Mouse (Mus musculus): ENCODE results near the gene Tmem97.
A peak's percentile ranks its signal among the peaks of the same experiment; 100 is the strongest.
"Not testable (repeated sequence)": the region's sequence is repeated elsewhere in the genome, so short reads cannot be mapped to it uniquely, and the experiment has no call there.

Tmem97 gene

DNA sequence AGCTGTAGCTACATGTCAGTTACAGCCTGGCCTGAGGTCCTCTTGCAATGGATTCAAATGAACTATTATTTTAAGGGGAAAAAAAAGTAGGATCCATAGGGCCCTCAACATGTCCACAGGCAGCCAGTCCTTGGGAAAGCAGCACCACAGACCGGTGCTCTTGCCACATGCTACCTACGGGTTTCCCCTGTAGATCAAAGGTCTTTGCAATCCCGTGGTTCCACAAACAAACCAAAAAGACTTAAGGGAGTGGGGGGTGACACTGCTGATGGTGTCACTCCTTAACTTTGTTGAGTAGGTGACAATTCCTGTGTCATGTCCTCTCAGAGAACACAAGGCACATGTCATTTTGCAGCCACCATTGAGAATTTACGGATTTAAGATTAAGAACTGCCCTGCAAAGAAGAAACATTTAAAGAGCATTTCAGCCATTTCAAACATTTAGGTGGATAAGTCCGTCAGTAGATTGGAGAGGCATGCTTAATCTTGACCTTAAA lies 1.0 kb downstream of the Tmem97 start:
- DNase-seq (ENCODE audit: low read depth), result peak; percentile 42

DNA sequence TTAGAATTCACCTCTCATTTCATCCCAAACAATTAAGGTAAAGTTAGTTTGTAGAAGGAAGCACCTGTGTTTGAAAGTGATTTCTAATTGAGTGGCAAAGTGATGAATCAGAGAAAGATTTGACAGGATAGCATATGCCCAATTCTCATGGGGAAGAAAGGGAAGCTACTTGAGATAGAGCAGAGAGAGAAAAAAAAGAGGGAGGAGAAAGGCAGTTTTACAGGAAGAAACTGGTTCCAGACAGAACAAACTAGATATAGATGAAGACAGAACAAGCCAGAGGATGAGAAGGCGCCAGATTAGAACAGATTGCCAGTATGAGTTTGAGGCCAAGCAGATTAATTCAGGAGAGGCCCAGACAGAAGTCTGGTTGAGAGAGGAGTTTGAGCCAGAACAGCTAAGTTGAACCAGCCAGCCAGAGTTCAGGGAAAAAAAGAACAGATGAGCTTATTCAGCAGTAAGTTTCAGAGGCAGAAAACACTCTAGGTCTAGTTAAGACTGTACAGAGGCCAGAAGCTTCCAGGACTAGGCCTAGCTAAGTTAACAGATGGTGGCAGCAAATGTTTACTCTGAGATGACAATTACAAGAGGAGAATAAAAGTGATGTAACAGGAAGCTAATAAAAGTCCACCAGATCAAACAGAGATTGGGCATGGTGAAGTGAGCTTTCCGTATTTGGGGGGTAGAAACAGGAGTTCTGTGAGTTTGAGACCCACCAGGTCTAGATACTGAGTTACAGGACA lies 2.7 kb downstream of the Tmem97 start:
- DNase-seq (ENCODE audit: low read depth), result no peak

DNA sequence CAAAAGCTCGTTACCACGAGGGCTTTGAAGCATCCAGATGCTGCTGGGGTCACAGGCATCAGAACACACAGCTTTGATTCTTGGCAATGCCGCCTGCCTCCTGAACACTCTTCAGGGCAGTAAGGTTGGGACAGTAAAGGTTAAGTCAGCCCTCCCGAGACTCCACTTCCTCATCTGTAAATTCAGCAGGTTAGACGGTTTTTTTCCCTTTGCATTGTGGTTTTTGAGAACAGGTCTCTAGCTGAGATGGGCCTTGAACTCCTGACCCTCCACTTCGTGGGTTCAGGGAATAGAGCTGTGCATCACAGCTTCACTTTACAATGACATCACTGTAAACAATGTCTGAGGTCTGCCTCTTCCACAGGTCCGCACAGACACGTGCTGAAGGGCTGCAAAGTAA lies 5.4 kb downstream of the Tmem97 start:
- DNase-seq (ENCODE audit: low read depth), result no peak

DNA sequence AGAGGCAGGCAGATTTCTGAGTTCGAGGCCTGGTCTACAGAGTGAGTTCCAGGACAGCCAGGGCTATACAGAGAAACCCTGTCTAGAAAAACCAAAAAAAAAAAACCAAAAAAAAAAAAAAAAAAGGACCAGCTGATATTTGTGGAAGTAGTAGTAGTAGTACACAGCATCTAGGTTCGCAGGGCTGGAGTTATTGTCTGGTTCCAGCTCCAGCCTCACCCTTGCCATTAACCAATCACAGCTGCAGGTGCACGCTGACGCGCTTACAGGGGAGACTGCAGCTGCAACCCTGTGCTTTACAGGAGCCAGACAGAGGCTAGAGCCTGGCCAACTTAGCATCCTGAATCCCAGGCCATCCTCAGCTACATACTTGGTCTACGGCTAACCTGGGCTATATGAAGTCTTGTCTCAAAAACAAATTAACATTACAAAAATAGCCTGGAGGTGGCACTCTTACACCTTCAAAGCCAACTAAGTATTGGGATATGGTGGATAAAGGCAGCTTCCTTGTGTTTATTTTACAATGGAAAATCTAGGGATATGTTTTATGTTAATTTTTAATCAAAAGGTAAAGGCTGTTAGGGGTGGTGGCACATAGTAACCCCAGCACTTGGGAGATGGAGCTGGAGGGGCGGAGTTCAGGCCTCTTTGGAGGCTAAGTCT lies 6.0 kb downstream of the Tmem97 start:
- DNase-seq (ENCODE audit: low read depth), result no peak

DNA sequence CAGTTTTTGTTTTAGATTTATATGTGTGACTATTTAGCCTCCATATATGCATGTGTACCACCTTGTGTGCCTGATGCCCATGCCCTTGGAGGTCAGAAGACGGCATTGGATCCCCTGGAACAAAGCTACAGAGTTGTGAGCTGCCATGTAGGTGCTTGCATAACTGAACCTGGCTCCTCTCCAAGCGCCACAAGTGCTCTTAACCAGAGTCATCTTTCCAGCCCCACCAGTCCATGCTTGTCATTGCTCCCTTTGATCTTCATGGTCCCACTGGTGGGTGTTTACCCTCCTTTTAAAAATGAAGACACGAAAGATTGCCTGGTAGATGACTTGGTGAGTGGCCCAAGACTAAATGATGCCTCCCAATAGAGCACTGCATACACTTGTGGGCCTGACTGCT lies 10.2 kb downstream of the Tmem97 start:
- no peak for DNase-seq (ENCODE audit: low read depth)

DNA sequence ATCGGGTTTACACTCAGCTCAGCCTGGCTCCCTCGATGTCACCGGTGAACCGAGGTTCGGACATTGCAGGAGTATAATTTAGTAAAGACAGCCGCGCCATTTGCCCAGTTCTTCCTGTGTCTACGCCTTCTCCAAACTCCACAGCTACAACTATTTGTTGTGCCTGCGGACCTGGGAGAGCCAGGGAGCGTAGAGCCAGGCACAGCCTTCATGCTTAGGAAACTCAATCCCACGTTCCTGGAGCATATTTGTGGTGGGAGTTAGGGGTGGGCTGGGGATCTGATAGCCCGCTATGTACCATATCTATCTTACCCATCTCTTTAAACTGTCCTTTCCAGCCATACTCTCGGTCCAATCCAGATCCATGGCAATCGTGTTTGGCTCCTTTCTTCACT lies 13.9 kb downstream of the Tmem97 start:
- DNase-seq (ENCODE audit: low read depth), result peak; percentile 30

DNA sequence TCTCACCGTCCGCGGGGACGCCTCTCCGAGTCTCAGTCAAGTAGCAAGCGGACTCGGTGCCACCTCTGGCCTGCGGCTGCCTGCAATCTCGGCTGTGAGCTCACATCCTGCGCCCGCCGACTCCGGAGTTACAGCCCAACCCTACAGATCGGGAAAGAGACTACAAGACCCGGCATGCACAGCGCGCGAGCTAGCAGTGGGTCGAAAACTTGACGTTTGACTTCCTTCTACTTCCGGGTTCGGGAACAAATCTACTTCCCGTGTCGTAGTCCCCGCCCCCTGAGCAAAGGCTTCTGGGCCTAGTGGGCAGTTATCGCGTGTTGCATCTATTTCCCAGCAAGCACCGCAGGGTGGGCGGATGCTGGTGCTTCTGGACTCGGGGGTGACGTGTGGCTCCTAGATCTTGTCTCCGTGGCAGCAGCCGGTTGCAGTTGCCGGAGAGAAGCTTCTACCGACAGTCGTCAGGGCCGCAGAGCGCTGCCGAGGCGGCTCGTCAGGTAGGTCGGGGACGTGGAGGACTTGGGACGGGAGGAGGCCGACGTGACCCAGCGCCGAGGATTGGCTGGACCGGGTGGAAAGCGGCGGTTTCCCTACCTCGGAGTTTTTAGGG lies 14.4 kb downstream of the Tmem97 start, which contains the start of the genes Tnfaip1 and Ift20:
Gene Tnfaip1 (minus strand): TSS at position 253 of the 610 bp plus-strand sequence.
Gene Ift20 (plus strand): TSS at position 282 of the 610 bp plus-strand sequence.
- DNase-seq (ENCODE audit: low read depth), result peak; percentile 98

DNA sequence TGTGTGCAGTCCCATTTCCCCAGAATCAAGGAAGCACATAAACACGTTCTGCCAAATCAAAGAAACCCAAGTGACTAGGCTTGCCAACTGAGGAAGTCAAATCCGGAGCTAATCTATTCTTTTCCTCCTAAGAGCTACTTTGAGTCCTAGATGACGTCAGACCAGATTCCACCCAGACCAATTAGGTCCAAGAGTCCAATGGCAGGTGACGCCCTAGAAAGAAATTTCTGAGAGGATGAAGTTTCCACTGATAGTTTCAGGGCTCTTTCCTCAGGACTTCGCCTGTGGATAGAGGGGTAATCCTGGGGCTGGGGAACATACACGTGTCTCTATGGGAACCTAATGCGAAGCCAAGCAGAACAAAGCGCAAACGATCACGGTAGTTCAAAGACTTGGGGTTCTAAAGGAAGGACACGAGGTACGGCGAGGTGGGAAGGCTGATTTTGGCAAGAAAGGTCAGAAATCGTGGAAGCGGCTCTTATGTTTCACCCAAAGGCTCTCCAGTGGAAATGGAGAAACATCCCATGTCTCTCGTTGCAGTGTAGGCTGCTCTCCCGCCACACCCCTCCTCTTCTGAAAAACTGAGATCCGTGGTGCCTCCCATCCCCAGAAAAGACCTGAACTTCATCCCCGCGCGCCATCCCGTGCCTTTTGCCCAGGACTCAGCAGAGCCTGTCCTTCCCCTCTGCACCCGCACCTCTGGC lies 15.0 kb downstream of the Tmem97 start:
- DNase-seq (ENCODE audit: low read depth), result no peak

DNA sequence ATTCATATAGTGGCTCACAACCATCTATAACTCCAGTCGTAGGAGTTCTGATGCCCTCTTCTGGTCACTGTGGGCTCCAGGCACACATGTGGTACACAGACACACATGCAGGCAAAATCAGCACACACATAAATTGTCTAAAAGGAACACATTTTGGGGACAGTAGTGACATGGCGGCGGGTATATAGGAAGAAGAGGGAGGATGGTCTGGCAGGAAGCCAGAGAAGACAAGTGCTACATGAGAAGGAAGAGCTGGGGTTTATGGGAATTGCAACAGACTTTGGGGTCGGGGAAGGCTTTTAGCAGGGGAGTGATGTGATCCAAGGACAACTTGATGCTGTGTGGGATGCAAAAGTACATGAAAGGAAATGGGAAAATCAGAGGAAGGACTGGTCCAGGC lies 16.1 kb downstream of the Tmem97 start:
- peak; percentile 18 for DNase-seq (ENCODE audit: low read depth)

DNA sequence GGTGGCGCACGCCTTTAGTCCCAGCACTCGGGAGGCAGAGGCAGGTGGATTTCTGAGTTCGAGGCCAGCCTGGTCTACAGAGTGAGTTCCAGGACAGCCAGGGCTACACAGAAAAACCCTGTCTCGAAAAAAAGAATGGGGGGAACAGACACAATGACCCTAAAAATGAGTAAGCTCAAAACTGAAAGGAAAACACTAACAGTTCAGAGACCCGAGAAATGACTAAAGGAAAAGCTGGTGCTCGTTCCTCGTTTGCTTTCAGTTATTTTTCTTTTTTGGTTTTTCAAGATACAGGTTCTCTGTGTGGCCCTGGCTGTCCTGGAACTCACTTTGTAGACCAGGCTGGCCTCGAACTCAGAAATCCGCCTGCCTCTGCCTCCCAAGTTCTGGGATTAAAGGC lies 19.1 kb downstream of the Tmem97 start:
- DNase-seq (ENCODE audit: low read depth), result not testable (repeated sequence)

DNA sequence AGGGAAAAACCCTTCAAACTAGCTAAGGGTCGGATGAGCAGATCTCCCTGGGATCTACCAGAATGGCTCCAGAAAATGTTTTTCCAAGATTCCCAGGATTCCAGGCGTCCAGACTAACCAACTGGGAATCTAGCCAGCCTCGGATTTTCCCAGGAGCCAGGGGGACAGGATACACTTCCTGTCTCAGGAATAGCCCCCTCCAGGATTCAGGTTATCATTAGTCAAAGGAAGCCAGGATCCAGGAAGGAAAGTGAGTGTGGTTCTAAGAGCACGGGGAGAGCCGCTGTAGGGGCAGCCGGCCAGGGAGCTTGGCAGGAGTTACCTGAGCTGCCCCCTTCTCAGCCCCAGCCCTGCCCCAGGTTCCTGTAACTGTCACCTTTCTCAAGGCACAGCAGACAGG lies 19.5 kb downstream of the Tmem97 start:
- DNase-seq (ENCODE audit: low read depth), result no peak

DNA sequence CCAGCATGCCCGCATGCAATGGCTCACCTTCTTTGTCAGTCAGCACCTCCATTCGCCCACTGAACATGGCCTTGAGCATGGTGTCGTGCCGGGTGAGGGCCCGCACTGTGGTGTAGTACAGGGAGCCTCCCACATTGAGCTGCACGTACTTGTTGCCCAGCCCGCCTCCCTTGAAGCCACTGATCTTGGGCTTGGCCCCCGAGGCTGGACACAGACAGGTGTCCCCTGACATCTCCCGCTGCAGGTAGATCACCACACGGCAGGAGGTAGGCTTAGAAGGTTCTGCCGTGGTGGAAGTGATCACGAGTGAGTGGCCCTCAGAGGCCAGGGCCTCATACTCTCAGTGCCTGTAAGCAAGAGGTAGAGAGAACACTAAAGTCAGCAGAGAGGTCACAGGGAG lies 20.6 kb downstream of the Tmem97 start:
- DNase-seq (ENCODE audit: low read depth), result no peak

DNA sequence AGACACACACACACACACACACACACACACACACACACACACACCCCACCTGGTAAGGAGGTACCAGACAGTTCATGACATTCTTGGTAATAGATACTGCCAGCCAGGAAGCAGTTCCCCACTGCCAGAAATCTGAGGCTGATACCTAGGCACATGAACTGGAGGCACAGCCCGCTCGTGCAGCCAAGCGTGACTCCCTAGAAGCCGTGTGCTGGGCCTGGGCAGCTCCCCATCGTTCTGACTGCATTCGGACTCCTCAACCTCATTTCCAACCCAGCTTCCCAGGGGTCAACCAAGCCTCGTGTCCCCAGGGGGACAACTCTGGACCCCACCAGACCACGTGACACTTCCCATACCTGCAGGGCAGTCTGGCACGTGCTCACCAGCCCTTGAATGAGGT lies 21.9 kb downstream of the Tmem97 start:
- DNase-seq (ENCODE audit: low read depth), result no peak

DNA sequence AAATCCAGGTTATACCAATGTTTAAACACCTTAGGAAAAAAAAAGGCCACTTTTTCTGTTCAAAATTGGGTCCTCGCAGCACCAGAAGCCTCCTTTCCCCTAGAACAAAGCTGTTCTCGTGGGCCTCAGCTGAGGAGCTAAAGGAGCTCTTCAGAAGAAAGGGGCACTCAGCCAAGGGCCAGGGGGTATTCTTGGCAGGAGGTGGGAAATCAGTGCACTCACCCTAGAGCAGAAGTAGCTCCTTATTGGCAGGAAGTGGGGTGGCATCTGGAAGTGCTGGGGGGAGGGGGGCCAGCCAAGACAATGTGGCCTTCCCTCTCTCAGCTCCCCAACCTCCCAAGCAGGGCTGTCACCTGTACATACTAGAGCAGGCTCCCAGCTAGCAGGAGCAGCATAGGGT lies 25.7 kb downstream of the Tmem97 start:
- no peak for DNase-seq (ENCODE audit: low read depth)

DNA sequence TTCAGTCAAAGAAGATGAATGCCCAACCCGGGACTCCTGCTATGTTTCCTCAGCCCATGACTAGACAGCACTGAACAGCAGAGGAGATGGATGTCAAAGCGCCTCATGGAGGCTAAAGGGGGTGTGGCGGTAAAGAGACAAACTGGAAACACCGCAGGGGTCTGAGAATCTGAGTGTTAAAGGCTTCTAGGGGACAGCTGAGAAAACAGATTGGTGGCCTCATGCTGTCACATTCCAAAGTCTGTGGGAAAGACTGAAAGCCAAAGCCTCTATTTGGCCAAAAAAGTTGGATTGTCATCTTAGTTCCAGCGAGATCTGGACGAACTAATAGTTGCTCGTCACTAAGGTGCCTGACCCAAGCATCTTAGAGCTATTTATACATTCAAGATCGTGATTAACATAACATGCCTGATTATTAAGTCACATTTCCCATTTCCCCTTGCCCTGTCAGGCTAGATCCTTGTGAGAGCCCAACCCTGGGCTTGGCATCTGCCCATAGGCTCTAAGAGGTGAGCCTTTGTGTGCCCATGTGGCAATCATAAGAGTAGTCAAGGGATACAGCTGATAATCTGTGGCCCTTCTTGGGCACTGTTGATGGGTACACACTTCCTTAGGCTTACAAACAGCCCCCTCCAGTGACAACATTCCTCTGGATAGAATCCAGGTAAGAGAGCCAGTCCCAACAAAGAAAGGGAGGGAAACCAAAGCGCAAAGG lies 27.2 kb downstream of the Tmem97 start:
- no peak for DNase-seq (ENCODE audit: low read depth)

DNA sequence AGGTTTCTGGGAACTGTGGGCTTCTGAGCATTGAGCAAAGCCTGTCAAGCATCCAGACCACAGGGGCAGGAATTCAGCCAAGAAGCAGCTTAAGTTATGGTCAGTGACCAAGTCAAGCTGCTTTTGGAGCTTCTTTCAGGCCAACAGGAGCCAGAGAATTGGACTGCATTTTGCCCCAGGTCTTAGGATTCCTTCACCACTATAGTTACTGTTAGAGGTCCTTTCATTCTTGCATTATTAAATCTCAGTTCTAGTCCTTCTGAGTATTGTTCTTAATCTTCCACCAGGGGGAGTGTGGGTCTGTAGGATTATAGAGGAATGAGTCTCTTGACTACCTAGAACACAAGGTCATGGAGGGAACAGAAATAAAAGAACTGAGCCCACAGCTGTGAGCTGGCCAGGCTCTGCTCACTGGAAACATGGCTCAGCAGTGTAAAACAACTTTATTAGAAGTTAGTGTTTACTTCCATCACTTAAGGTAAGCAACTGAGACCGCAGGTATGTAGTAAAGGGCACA lies 28.0 kb downstream of the Tmem97 start:
- peak; percentile 62 for DNase-seq (ENCODE audit: low read depth)

DNA sequence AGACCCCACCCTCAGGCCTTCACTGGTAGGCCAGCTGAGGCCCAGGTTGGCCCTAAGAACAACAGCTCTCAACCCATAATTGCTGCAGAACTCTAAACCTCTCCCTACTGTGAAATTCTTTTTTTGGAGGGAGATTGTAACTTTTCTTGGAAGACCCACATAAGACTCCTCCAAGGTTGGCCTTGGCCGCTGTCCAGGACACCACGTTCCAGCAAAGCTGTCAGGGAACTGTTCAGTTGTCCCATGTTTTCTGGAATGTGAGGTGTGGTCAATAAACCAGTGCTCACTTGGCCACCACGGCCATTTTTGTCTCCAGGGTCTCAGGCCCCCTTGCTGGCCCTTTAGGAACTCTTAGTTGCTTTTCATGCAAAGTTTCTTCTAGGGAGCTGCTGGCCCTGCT lies 28.7 kb downstream of the Tmem97 start:
- no peak for DNase-seq (ENCODE audit: low read depth)

DNA sequence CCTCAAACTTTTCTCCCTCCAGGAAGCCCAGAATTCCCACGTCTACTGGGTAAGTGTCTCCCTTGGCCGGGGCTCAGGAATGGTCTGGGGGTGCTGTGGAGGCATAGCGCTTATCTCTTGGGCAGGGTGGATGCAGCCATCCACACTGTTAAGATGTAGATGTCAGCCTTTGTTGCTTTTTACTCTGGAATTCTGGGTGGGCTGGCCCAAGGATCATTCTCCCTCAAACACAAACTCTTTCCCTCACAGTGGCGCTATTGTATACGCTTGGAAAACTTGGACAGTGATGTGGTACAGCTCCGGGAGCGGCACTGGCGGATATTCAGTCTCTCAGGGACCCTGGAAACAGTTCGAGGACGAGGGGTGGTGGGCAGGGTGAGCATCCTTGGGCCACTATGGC lies 31.6 kb downstream of the Tmem97 start:
- DNase-seq (ENCODE audit: low read depth), result no peak

DNA sequence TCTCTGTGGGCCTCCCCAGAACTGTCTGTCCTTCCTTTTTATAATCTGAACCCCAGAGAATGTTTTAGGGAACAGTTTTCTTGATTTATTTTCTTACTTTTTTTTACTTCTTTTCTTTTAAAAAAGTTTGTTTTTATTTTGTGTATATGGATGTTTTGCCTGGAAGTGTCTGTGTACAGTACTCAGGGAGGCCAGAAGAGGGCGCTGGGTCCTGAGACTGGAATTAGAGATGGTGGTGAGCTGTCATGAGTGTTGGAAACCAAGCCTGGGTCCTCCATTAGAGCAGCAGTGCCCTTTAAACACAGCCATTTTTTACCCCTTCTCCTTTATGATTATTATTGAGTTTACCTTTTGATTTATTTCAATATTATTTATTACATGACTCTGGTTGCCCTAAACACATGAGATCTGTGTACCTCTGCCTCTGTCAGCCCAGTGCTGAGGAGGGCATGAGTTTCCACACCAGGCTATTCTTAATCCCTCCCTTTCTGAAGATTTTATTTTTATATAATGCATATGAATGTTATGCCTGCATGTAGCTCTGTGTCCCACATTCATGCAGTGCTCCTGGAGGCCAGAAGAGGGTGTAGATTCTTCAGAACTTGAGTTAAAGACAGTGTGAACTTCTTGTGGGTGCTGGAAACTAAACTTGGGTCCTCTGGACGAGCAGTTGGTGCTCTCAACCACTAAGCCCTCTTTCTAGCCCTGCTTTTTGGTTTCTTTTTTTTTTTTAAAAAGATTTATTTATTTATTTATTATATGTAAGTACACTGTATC lies 34.8 kb downstream of the Tmem97 start:
- peak; percentile 52 for DNase-seq (ENCODE audit: low read depth)

DNA sequence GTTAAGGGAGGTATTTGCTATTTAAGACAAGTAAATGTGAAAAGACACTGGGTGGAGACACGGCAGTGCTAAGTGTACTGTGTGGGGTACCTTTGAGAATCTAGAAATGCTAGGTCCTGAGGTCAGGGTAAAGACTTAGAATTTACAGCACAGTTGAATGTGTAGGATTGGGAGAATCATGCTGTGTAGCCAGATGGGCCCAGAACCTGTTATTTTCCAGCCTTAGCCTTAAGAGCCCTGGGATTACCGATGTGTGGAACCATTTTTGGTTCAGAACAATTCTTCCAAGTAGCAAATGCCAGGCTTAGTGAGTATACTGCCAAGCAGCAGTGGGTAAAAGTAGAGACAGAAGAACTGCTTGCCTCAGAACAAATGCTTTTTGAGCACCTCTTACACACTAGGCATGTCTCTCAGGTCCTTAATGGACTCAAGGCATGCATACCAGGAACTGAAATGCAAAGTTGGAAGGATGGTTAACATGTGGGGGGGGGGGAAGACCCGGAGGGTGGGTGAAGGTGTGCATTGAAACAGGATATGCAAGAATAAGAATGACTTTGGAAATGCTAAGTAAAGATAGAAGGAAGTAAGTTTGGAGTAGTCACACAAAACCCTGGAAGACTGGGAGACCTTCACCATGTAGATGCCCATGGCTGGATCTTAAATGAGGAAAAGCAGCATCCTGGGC lies 37.3 kb downstream of the Tmem97 start:
- DNase-seq (ENCODE audit: low read depth), result no peak
